Comparison of ENCODE assay signal across 17 mouse cellular contexts in the genomic region with DNA sequence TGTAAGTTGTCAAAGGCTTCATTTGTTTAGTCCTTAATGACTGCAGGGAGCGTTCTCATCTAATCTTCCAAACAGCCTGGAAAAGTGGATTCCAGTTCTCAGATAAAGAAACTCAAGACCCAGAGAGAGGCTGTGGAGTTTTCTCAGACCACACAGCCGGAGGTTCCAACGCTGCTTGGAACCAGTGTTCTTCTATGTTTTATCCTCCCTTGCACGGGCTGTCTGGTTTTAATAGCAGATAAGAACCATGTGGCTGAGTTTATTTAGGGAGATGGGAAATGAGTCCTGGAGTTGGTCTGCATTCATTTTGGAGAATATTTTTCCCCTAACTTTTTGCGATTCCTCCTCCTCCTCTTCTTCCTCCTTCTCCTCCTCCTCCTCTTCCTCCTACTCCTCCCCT. TPM values are rescaled to one million over a fixed set of nuclear protein-coding genes. Genes with fewer than 3 reads are reported as not detected.
A peak's percentile ranks its signal among the peaks of the same experiment; 100 is the strongest.
DNase-seq lines count a peak whose midpoint lies in the region; ATAC-seq and TF ChIP-seq lines count a peak whose summit lies in the region.
"Had no signal": no experiment of that assay in that cellular context is flagged by ENCODE, and none has a peak within 500 bp of the region (broad histone marks: within the 10 kb centered on the region; RNA-seq: fewer than 3 reads in every experiment).

No protein-coding gene starts in this region.

- DNase-seq in heart, postnatal 25 days (ENCODE audit: low spot score) = no peak
- peak; percentile 21 for DNase-seq in kidney, postnatal 10 days
- no peak for DNase-seq in kidney, adult 9 months
- DNase-seq in cerebellum, postnatal 25 days = no peak
- DNase-seq: embryo, embryonic 11 days; thymus, postnatal 36 days had no signal

- ATAC-seq in heart, embryonic 13.5 days (ENCODE audit: extremely low read depth, insufficient number of reproducible peaks, low FRiP score, low TSS enrichment) = no peak
- no peak for ATAC-seq in limb, embryonic 13.5 days (ENCODE audit: low FRiP score, low read depth)
- ATAC-seq: forebrain, embryonic 13.5 days; intestine, embryonic 16.5 days had no signal

- peaks cover 64% of the 10 kb centered on the region for H3K4me1 ChIP-seq in heart, embryonic 13.5 days
- peaks cover 54% of the 10 kb centered on the region for H3K4me1 ChIP-seq in bone marrow macrophage, adult 2 months (ENCODE audit: control insufficient read depth, insufficient read depth, low read length)
- H3K4me1 ChIP-seq in limb, embryonic 13.5 days = peaks cover 22% of the 10 kb centered on the region
- H3K4me1 ChIP-seq: forebrain, embryonic 13.5 days; neural tube, embryonic 12.5 days had no signal

- 21% methylated on average over 5 of the region's 5 CpGs for WGBS in heart, embryonic 13.5 days
- WGBS in limb, embryonic 13.5 days = 43% methylated on average over 5 of the region's 5 CpGs

- H3K4me3 ChIP-seq in heart, embryonic 13.5 days = no peak overlapping the region
- H3K4me3 ChIP-seq in bone marrow macrophage, adult 2 months (ENCODE audit: insufficient read depth, low read length) = no peak overlapping the region
- H3K4me3 ChIP-seq in limb, embryonic 13.5 days = no peak overlapping the region
- H3K4me3 ChIP-seq: erythroblast, embryonic 14.5 days; forebrain, embryonic 13.5 days; liver, embryonic 15.5 days; neural tube, embryonic 12.5 days had no signal

- no peak for TF ChIP-seq POLR2A in bone marrow macrophage, adult 2 months (IDR thresholded peaks at IDR 0.05; ENCODE audit: borderline replicate concordance, low read depth, low read length)

- peak overlapping the region; percentile 68 for H3K27ac ChIP-seq in heart, embryonic 13.5 days (replicated peaks)
- peak overlapping the region; percentile 97 for H3K27ac ChIP-seq in bone marrow macrophage, adult 2 months (ENCODE audit: insufficient read depth, low read depth, low read length)
- H3K27ac ChIP-seq in limb, embryonic 13.5 days = peak overlapping the region; percentile 86; the same call in 1 of the 2 replicates
- H3K27ac ChIP-seq: forebrain, embryonic 13.5 days; hindbrain, embryonic 14.5 days; liver, embryonic 15.5 days; neural tube, embryonic 12.5 days had no signal

- intact Hi-C loops in heart, postnatal 25 days (cut with DNase I) = no loop called here

- 0 out of 2 replicates have a peak, but pooled peaks cover 5% of the 10 kb centered on the region for H3K27me3 ChIP-seq in heart, embryonic 13.5 days (replicated peaks)
- H3K27me3 ChIP-seq in limb, embryonic 13.5 days = no peaks in the 10 kb centered on the region
- H3K27me3 ChIP-seq: forebrain, embryonic 13.5 days; liver, embryonic 15.5 days; neural tube, embryonic 12.5 days had no signal

- H3K9ac ChIP-seq in heart, embryonic 13.5 days = no peak overlapping the region
- no peak overlapping the region for H3K9ac ChIP-seq in limb, embryonic 13.5 days
- H3K9ac ChIP-seq: forebrain, embryonic 13.5 days; hindbrain, embryonic 14.5 days; liver, embryonic 15.5 days; neural tube, embryonic 12.5 days had no signal

- no peak for TF ChIP-seq CTCF in bone marrow macrophage, adult 2 months (IDR thresholded peaks at IDR 0.05; ENCODE audit: low read depth, low read length)

- no peaks in the 10 kb centered on the region for H3K36me3 ChIP-seq in heart, embryonic 13.5 days
- H3K36me3 ChIP-seq in limb, embryonic 13.5 days = no peaks in the 10 kb centered on the region
- H3K36me3 ChIP-seq: liver, embryonic 15.5 days; neural tube, embryonic 12.5 days had no signal

- no peaks in the 10 kb centered on the region for H3K9me3 ChIP-seq in heart, embryonic 13.5 days
- no peaks in the 10 kb centered on the region for H3K9me3 ChIP-seq in limb, embryonic 13.5 days
- H3K9me3 ChIP-seq: forebrain, embryonic 13.5 days; liver, embryonic 15.5 days; neural tube, embryonic 12.5 days had no signal

- peak overlapping the region; percentile 18 for H3K4me2 ChIP-seq in heart, embryonic 13.5 days
- H3K4me2 ChIP-seq in limb, embryonic 13.5 days (replicated peaks) = peak overlapping the region; percentile 36; the same call in 1 of the 2 replicates
- H3K4me2 ChIP-seq: forebrain, embryonic 13.5 days; hindbrain, embryonic 14.5 days; liver, embryonic 15.5 days; midbrain, embryonic 11.5 days; neural tube, embryonic 12.5 days had no signal

RNA-seq across cellular contexts. Expression of a gene that starts 26.5 kb away (rescaled TPM):
- 8.4 and 9.0 TPM in 2 replicates for polyA plus RNA-seq in heart, embryonic 13.5 days (2015; fragmentation: Nextera tagmentation; extraction: Ambion mirVana)
- 10 to 100 TPM; 11.0 to 12.5 TPM for total RNA-seq in heart, postnatal 25 days (2021)
- polyA plus RNA-seq in bone marrow macrophage, adult 2 months (2012; ENCODE audit: insufficient read depth, insufficient read length, missing spikeins) = 315 and 355 TPM in 2 replicates
- 9.8 and 11.7 TPM in 2 replicates for polyA plus RNA-seq in limb, embryonic 13.5 days (2015; fragmentation: Nextera tagmentation; extraction: Ambion mirVana)
- polyA plus RNA-seq: C2C12 had no signal

Comparison
In these comparisons a context has a peak if more than half of its experiments do, and no peak if none do; other contexts are left out.
1. RNA of a gene that starts 26.5 kb away (polyA plus RNA-seq): 315 to 355 TPM in bone marrow macrophage, adult 2 months; 9.8 to 11.7 TPM in limb, embryonic 13.5 days and 8.4 to 9.0 TPM in heart, embryonic 13.5 days; every median in the first group is over 10 times any median in the second.
2. Peak in every context shown above with its lines, with median percentiles within 50 percentile points of each other: H3K27ac ChIP-seq.